14 mouse cellular contexts compared by ENCODE assay signal in genomic region chr4:83325366-83325765, GRCm38 (mm10).
"Had no signal": no experiment of that assay in that cellular context is flagged by ENCODE, and none has a peak within 500 bp of the region (broad histone marks: within the 10 kb centered on the region; RNA-seq: fewer than 3 reads in every experiment).

No protein-coding gene starts in this region.

- DNase-seq: gastrocnemius, adult 2 months; gastrocnemius, postnatal 10 days; gastrocnemius, postnatal 25 days; heart, adult 11 months; heart, adult 2 months; heart, postnatal 14 days; heart, postnatal 36 days; kidney, adult 18-20 months; kidney, adult 8-10 months; kidney, postnatal 10 days; kidney, postnatal 25 days; kidney, postnatal 4 days; liver; liver, embryonic 13.5 days had no signal
